Mouse (Mus musculus) A20 (cell line): ENCODE measurements around the gene Ddx27.
"Not testable (repeated sequence)": the region's sequence is repeated elsewhere in the genome, so short reads cannot be mapped to it uniquely, and the experiment has no call there.

Experiments
- DNase-seq: peaks from one replicate; pipeline ENCODE4 v3.0.0-alpha.2; 2011; ENCODE audit warnings: low read depth, low spot score

Gene Ddx27

GRCm38 (mm10) chr2:167014702-167015381, at the start of gene Ddx27:
Gene Ddx27, plus strand, starts transcription at chr2:167015193.
- DNase-seq, result peak; percentile 96

- DNase-seq, result peak; percentile 62
Measured at GRCm38 (mm10) chr2:166973153-166973552, 41.8 kb upstream of the Ddx27 start.

GRCm38 (mm10) chr2:166974177-166974872, 40.7 kb upstream of the Ddx27 start:
- peak; percentile 82 for DNase-seq

- peak; percentile 53 for DNase-seq
Measured at GRCm38 (mm10) chr2:166976356-166976755, 38.6 kb upstream of the Ddx27 start.

GRCm38 (mm10) chr2:166977490-166977889, 37.5 kb upstream of the Ddx27 start:
- no peak for DNase-seq

DNA sequence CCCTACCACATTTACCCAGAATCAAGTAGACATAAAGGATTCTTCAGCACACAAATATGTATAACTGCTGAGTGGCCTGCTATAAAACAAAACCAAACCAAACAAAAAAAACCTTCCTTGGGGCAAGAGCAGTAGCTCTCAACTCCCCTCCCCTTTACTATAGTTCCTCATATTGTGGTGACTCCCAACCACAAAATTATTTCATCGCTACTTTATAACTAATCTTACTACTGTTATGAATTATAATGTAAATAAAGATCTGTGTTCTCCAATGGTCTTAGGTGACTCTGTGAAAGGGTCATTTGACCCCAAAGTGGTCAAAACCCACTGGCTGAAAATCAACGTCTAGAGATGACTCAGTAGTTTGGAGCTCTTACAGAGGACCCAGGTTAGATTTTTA, 34.8 kb upstream of the Ddx27 start:
- DNase-seq, result peak; percentile 57

DNA sequence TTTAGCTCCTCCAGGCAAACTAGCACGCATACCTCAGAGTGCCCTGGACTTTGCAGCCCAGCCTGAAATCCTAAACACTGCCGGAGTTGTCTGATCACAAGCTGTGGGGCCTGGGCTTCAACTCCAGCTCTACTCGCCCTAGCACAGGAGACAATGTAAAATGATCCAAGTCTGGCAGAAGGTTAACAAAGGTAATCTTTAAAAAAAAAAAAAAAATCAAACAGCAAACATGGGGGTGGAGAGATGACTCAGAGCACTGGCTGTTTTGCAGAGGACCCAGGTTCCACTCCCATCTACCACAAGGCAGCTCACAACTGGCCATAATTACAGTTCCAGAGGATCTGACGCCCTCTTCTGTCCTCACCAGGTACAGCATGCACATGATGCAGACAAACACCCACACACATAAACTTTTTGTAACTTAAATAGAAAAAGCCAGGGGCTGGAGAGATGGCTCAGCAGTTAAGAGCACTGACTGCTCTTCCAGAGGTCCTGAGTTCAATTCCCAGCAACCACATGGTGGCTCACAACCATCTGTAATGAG, 31.6 kb upstream of the Ddx27 start:
- DNase-seq, result no peak

DNA sequence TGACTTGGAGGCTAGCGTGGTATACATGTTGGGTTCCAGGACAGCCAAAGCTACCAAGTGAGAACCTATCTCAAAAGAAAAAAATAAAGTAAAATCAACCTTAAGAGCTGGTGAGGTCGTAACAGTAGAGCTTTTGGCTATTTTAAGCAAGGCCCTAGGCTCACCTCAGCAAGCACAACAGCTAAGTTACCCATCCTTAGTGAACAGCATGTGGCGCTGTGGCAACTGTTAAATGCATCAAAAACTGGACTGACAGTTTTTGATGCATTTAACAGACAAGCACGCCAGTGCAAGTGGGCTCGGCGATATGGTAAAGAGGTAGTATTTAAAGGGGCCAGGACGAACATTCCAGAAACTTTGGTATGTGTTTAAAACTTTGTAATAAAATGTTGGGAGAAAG, 24.1 kb upstream of the Ddx27 start:
- DNase-seq, result peak; percentile 79

DNA sequence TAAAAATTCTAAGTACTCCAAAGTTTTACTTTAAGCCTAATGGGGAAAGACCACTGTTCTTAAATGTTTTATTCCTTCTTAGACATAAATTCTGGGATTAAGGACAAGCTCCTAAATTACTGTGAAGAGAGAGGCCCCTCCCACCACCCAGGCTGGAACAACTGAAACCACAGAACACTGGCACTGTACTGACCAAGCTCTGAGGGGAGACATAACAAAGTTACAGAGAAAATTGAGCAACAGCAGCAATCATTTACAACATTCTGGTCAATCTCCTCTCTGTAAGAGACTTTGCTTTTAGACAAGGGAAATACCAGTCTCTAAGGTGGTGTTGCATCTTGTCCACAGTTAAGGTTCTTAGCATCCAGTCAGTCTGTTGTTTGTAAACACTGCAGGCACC, 23.0 kb upstream of the Ddx27 start:
- no peak for DNase-seq

- DNase-seq, result peak; percentile 83
Measured at GRCm38 (mm10) chr2:166995021-166995795, 19.8 kb upstream of the Ddx27 start.

GRCm38 (mm10) chr2:166995796-166996532, 19.0 kb upstream of the Ddx27 start, which contains the start of gene Stau1:
Gene Stau1, minus strand, starts transcription at chr2:166996299.
- peak; percentile 97 for DNase-seq

GRCm38 (mm10) chr2:166996533-166996894, 18.5 kb upstream of the Ddx27 start:
- no peak for DNase-seq

GRCm38 (mm10) chr2:167001486-167001885, 13.5 kb upstream of the Ddx27 start:
- no peak for DNase-seq

GRCm38 (mm10) chr2:167004099-167004854, 10.7 kb upstream of the Ddx27 start:
- DNase-seq, result peak; percentile 83

DNA sequence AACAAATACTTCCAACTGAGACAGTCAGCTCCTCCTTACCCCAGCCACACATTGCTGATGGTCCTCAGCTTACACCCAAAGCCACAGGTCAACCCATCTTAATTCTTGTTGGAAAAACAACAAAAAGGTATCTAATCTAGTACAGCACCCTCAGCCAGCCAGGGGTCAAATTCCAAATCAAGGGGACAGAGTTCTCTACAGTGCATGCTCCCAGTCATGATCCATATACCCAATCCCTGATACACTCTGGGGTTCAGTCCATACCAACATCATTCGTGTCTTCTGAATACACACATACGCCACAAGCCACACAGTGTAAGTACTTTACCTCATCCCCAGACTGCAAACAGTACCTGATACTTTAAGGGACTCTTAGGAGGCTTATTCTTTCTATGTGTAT, 8.6 kb upstream of the Ddx27 start:
- no peak for DNase-seq

DNA sequence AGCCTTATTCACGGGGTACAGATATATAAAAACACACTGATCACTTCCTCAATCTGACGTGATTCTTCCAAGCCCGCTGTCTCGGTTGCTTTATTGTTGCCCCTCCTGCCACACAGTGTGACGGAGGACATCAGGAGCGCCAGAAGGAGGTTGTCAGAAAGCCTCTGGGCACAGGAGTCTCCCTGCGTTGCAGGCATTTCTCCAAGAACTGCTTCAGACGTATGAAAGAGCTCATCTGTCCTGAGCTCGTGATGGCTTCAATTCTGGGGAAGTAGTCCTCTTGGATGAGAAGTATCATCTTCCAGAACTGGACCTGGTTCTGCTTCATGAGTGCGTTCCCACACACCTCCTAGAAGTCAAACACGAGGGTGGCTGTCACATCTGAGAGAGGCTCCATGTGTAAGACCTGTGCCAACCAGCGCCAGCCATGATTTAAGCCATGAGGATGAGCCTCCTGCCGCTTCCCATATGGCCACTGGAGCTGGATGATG, 7.9 kb upstream of the Ddx27 start:
- DNase-seq, result peak; percentile 49

- DNase-seq, result not testable (repeated sequence)
Measured at GRCm38 (mm10) chr2:167007565-167007964, 7.4 kb upstream of the Ddx27 start.

- no peak for DNase-seq
Measured at GRCm38 (mm10) chr2:167009483-167009882, 5.5 kb upstream of the Ddx27 start.

DNA sequence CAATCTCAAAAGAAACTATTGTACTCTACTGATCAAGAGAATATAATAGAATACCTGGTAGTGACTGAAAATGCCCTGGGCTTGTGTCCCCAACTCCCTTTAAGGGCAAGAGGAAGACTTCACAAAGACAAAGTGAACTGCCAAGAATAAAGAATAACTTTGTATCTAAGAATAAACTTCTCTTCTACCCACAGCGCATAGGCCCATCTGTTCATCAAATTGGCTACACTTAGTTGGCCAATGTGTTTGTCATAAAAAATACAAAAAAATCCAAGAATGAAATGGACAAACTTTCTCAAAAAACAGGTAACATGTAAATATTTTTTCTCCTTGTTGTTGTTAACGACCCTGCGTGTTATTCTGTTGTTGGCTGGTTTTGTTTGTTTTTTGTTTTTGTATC, 4.4 kb upstream of the Ddx27 start:
- no peak for DNase-seq

- DNase-seq, result no peak
Measured at GRCm38 (mm10) chr2:167015382-167015718, 357 bp downstream of the Ddx27 start.

DNA sequence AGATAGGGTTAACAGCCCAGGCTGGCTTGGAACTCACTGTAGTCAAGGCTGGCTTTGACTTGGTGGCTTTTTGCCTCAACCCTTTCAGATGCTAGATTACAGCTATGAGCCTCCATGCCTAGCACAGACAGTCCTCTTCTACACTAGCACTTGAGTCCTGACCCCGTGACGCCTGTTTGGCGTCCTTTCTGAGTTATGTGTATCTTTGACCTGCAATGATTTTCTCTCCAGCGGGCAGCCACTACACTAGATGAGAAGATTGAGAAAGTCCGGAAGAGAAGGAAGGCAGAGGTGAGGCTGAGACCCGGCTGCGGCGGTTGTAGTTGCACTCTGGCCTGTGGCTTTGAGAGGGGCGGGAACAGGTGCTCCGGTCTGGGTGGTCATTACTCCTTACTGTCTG, 4.4 kb downstream of the Ddx27 start:
- no peak for DNase-seq
